Mouse (Mus musculus) liver, embryonic 14.5 days (tissue): ENCODE data around the gene Thra.

Experiments used
- CTCF ChIP-seq: IDR thresholded peaks from 2 replicates; pipeline ENCODE4 v1.5.1; 2016; ENCODE audit warnings: antibody characterized with exemption, low read depth, control low read depth
- EP300 ChIP-seq: IDR thresholded peaks from 2 replicates; pipeline ENCODE4 v1.6.1; 2016; ENCODE audit warnings: antibody characterized with exemption, low read depth

GRCm38 (mm10) chr11:98730727-98731126 lies 9.7 kb upstream of the Thra start:
- TF ChIP-seq EP300 (no peak), CTCF (no peak)
